Mouse (Mus musculus) heart, embryonic 14.5 days (tissue): Measurements from ENCODE around the gene Gpr37. TPM values are rescaled to one million over a fixed set of nuclear protein-coding genes. Genes with fewer than 3 reads are reported as not detected.

ENCODE experiments used
- ATAC-seq: fragments of 200-750 bp; cut with Nextera tagmentation; 2 replicates; pipeline ENCODE4 v1.8.0; 2017; ENCODE audit warnings: low read depth, moderate TSS enrichment; ENCODE audit not compliant: insufficient number of reproducible peaks, insufficient read depth, low FRiP score
- H3K27ac ChIP-seq, 2 experiments: fragments of 200-500 bp in 1 of 2; fragments of 300-500 bp in 1 of 2; sonication (generic) in 1 of 2; replicated peaks in 1 of 2; 2 replicates each; pipeline ENCODE4 v1.5.1; 2012 to 2014; ENCODE audit warnings: low read depth in 2 of 2, low read length in 2 of 2, control low read depth in 1 of 2, mild to moderate bottlenecking in 1 of 2, mixed read lengths in 1 of 2; ENCODE audit not compliant: control insufficient read depth in 1 of 2, insufficient read depth in 1 of 2
- H3K27me3 ChIP-seq: fragments of 300-500 bp; sonication (generic); 2 replicates; pipeline ENCODE4 v1.6.1; 2014; ENCODE audit warnings: mild to moderate bottlenecking, low read length, control low read depth; ENCODE audit not compliant: control insufficient read depth, insufficient read depth
- H3K36me3 ChIP-seq: fragments of 300-500 bp; sonication (generic); 2 replicates; pipeline ENCODE4 v1.6.1; 2014; ENCODE audit warnings: mild to moderate bottlenecking, control low read depth, low read length, mixed read lengths; ENCODE audit not compliant: control insufficient read depth, insufficient read depth
- H3K4me1 ChIP-seq, 2 experiments: fragments of 200-500 bp in 1 of 2; fragments of 300-500 bp in 1 of 2; sonication (generic) in 1 of 2; 2 replicates each; pipeline ENCODE4 v1.6.1; 2012 to 2014; ENCODE audit warnings: low read length in 2 of 2, control low read depth in 1 of 2, mixed read lengths in 1 of 2; ENCODE audit not compliant: control insufficient read depth in 2 of 2, insufficient read depth in 2 of 2
- H3K4me2 ChIP-seq: fragments of 300-500 bp; sonication (generic); 2 replicates; pipeline ENCODE4 v1.6.1; 2014; ENCODE audit warnings: mild to moderate bottlenecking, low read length
- H3K4me3 ChIP-seq, 2 experiments: fragments of 200-500 bp in 1 of 2; fragments of 300-500 bp in 1 of 2; sonication (generic) in 1 of 2; 2 replicates each; pipeline ENCODE4 v1.5.1; 2012 to 2014; ENCODE audit warnings: low read length in 2 of 2, mild to moderate bottlenecking in 2 of 2, control low read depth in 1 of 2, low read depth in 1 of 2, moderate library complexity in 1 of 2; ENCODE audit not compliant: control insufficient read depth in 1 of 2, insufficient read depth in 1 of 2
- H3K9ac ChIP-seq: fragments of 300-500 bp; sonication (generic); 2 replicates; pipeline ENCODE4 v1.6.1; 2014; ENCODE audit warnings: mild to moderate bottlenecking, low read length
- H3K9me3 ChIP-seq: fragments of 300-500 bp; sonication (generic); 2 replicates; pipeline ENCODE4 v1.6.1; 2016; ENCODE audit warnings: low read length, control low read depth; ENCODE audit not compliant: control insufficient read depth
- WGBS: fragments of 180-500 bp; shearing (Covaris S2); extraction: QIAGEN DNeasy Blood & Tissue Kit; methylation state at CpG from one replicate; pipeline ENCODE4 v1.1.7; 2014; 5-methylcytosine and 5-hydroxymethylcytosine counted together
- polyA plus RNA-seq: library from polyadenylated mRNA; unstranded; fragments of >200 nt; fragmentation: Nextera tagmentation; extraction: Ambion mirVana; gene quantifications from 2 replicates; pipeline ENCODE4 v1.2.1, GENCODE M21; 2014

Gpr37 gene
- polyA plus RNA-seq, 1 experiment from 2014 or later, result 1.5 TPM

GRCm38 (mm10) chr6:25663942-25664341 lies 26.6 kb downstream of the Gpr37 start:
- WGBS, result 84% methylated on average over 2 of the region's 2 CpGs
- Histone ChIP-seq H3K9me3 (no peaks in the 10 kb centered on the region), H3K4me1 (no peaks in the 10 kb centered on the region), H3K9ac (no peak overlapping the region), H3K27ac (no peak overlapping the region), H3K4me3 (no peak overlapping the region), H3K4me2 (no peak overlapping the region), H3K36me3 (no peaks in the 10 kb centered on the region), H3K27me3 (no peaks in the 10 kb centered on the region)
- no peak for ATAC-seq

GRCm38 (mm10) chr6:25659924-25660675 lies 30.4 kb downstream of the Gpr37 start:
- no peaks in the 10 kb centered on the region for H3K4me1 ChIP-seq
- no peaks in the 10 kb centered on the region for H3K9me3 ChIP-seq
- H3K4me3 ChIP-seq, result no peak overlapping the region
- no peak overlapping the region for H3K9ac ChIP-seq
- ATAC-seq, result no peak
- H3K27me3 ChIP-seq, result no peaks in the 10 kb centered on the region
- H3K36me3 ChIP-seq, result no peaks in the 10 kb centered on the region
- H3K27ac ChIP-seq, result no peak overlapping the region
- no peak overlapping the region for H3K4me2 ChIP-seq
- WGBS, result 92% methylated on average over 3 of the region's 3 CpGs

Other genes starting within 250 kb of the Gpr37 start
- 24.8 and 27.6 TPM in 2 replicates for gene Pot1a, start 118.5 kb upstream of the Gpr37 start, polyA plus RNA-seq